Mouse (Mus musculus): ENCODE results near the gene Plekha6. TPM values are rescaled to one million over a fixed set of nuclear protein-coding genes. Genes with fewer than 3 reads are reported as not detected.

Gene Plekha6
- polyA plus RNA-seq, 1 experiment from 2014 or later = 27.4 TPM

- H3K4me1 ChIP-seq (replicated peaks) = peaks cover 58% of the 10 kb centered on the region
- ATAC-seq (ENCODE audit: low read depth) = no peak
Observed at GRCm38 (mm10) chr1:133224674-133225073, 60.7 kb downstream of the Plekha6 start.

GRCm38 (mm10) chr1:133225137-133225536 is 61.1 kb downstream of the Plekha6 start:
- 67% methylated on average over 3 of the region's 3 CpGs for WGBS
- Histone ChIP-seq H3K36me3 (no peaks in the 10 kb centered on the region), H3K4me2 (no peak overlapping the region), H3K4me3 (no peak overlapping the region), H3K4me1 (replicated peaks) (peaks cover 58% of the 10 kb centered on the region), H3K27ac (replicated peaks) (no peak overlapping the region), H3K27me3 (no peaks in the 10 kb centered on the region), H3K9ac (no peak overlapping the region), H3K9me3 (no peaks in the 10 kb centered on the region)
- ATAC-seq (ENCODE audit: low read depth) = no peak

More at GRCm38 (mm10) chr1:133224674-133225073, 60.7 kb downstream of the Plekha6 start:
- Histone ChIP-seq H3K27me3 (no peaks in the 10 kb centered on the region), H3K9ac (no peak overlapping the region), H3K4me3 (no peak overlapping the region), H3K27ac (replicated peaks) (no peak overlapping the region), H3K9me3 (no peaks in the 10 kb centered on the region), H3K36me3 (no peaks in the 10 kb centered on the region), H3K4me2 (no peak overlapping the region)

- H3K36me3 ChIP-seq = no peaks in the 10 kb centered on the region
Observed at GRCm38 (mm10) chr1:133225561-133225960, 61.6 kb downstream of the Plekha6 start.

GRCm38 (mm10) chr1:133225963-133226660 is 62.1 kb downstream of the Plekha6 start:
- H3K9ac ChIP-seq = 0 out of 2 replicates have a peak overlapping the region, but pooled peaks have one; percentile 43

More at GRCm38 (mm10) chr1:133225561-133225960, 61.6 kb downstream of the Plekha6 start:
- no peaks in the 10 kb centered on the region for H3K27me3 ChIP-seq
- no peak for ATAC-seq (ENCODE audit: low read depth)
- H3K9me3 ChIP-seq = no peaks in the 10 kb centered on the region
- 72% methylated on average over 2 of the region's 2 CpGs for WGBS
- no peak overlapping the region for H3K4me2 ChIP-seq
- peaks cover 58% of the 10 kb centered on the region for H3K4me1 ChIP-seq (replicated peaks)
- no peak overlapping the region for H3K27ac ChIP-seq (replicated peaks)
- H3K4me3 ChIP-seq = no peak overlapping the region
- no peak overlapping the region for H3K9ac ChIP-seq

GRCm38 (mm10) chr1:133226928-133227327 is 62.9 kb downstream of the Plekha6 start:
- peaks cover 56% of the 10 kb centered on the region for H3K4me1 ChIP-seq (replicated peaks)
- peak; percentile 51; the same call in 1 of the 2 replicates for ATAC-seq (ENCODE audit: low read depth)
- peak overlapping the region; percentile 67 for H3K27ac ChIP-seq (replicated peaks)
- H3K36me3 ChIP-seq = no peaks in the 10 kb centered on the region
- WGBS = 17% methylated on average over 9 of the region's 9 CpGs
- H3K27me3 ChIP-seq = no peaks in the 10 kb centered on the region
- H3K9me3 ChIP-seq = no peaks in the 10 kb centered on the region
- no peak overlapping the region for H3K4me3 ChIP-seq
- peak overlapping the region; percentile 43; the same call in 1 of the 2 replicates for H3K9ac ChIP-seq
- H3K4me2 ChIP-seq = 0 out of 2 replicates have a peak overlapping the region, but pooled peaks have one; percentile 1

More at GRCm38 (mm10) chr1:133225963-133226660, 62.1 kb downstream of the Plekha6 start:
- Histone ChIP-seq H3K36me3 (no peaks in the 10 kb centered on the region), H3K4me1 (replicated peaks) (peaks cover 58% of the 10 kb centered on the region), H3K9me3 (no peaks in the 10 kb centered on the region), H3K4me3 (no peak overlapping the region), H3K4me2 (no peak overlapping the region), H3K27me3 (no peaks in the 10 kb centered on the region), H3K27ac (replicated peaks) (peak overlapping the region; percentile 67)
- no peak for ATAC-seq (ENCODE audit: low read depth)
- 35% methylated on average over 9 of the region's 9 CpGs for WGBS

GRCm38 (mm10) chr1:133227378-133227777 is 63.4 kb downstream of the Plekha6 start:
- no peak for ATAC-seq (ENCODE audit: low read depth)
- peak overlapping the region; percentile 67 for H3K27ac ChIP-seq (replicated peaks)
- 0 out of 2 replicates have a peak overlapping the region, but pooled peaks have one; percentile 1 for H3K4me2 ChIP-seq
- WGBS = 44% methylated on average over 2 of the region's 2 CpGs
- H3K27me3 ChIP-seq = no peaks in the 10 kb centered on the region
- H3K9ac ChIP-seq = peak overlapping the region; percentile 43; the same call in 1 of the 2 replicates
- H3K4me3 ChIP-seq = no peak overlapping the region
- H3K4me1 ChIP-seq (replicated peaks) = peaks cover 52% of the 10 kb centered on the region
- no peaks in the 10 kb centered on the region for H3K9me3 ChIP-seq
- no peaks in the 10 kb centered on the region for H3K36me3 ChIP-seq

- Histone ChIP-seq H3K4me2 (no peak overlapping the region), H3K36me3 (no peaks in the 10 kb centered on the region), H3K27me3 (no peaks in the 10 kb centered on the region), H3K9ac (no peak overlapping the region), H3K4me3 (no peak overlapping the region), H3K4me1 (replicated peaks) (peaks cover 38% of the 10 kb centered on the region), H3K9me3 (no peaks in the 10 kb centered on the region), H3K27ac (replicated peaks) (no peak overlapping the region; the same call in 1 of the 2 replicates)
- 68% methylated on average over 9 of the region's 9 CpGs for WGBS
- no peak for ATAC-seq (ENCODE audit: low read depth)
Observed at GRCm38 (mm10) chr1:133228809-133229487, 64.9 kb downstream of the Plekha6 start.

- no peaks in the 10 kb centered on the region for H3K9me3 ChIP-seq
- no peak for ATAC-seq (ENCODE audit: low read depth)
- H3K9ac ChIP-seq = no peak overlapping the region
- H3K4me1 ChIP-seq (replicated peaks) = peaks cover 29% of the 10 kb centered on the region
- no peaks in the 10 kb centered on the region for H3K36me3 ChIP-seq
- H3K4me2 ChIP-seq = no peak overlapping the region
- no peak overlapping the region for H3K4me3 ChIP-seq
- no peaks in the 10 kb centered on the region for H3K27me3 ChIP-seq
- no peak overlapping the region for H3K27ac ChIP-seq (replicated peaks)
- WGBS = 95% methylated on average over 7 of the region's 7 CpGs
Observed at GRCm38 (mm10) chr1:133231523-133232193, 67.6 kb downstream of the Plekha6 start.

- H3K9ac ChIP-seq = no peak overlapping the region
- peaks cover 29% of the 10 kb centered on the region for H3K4me1 ChIP-seq (replicated peaks)
- peaks cover 4% of the 10 kb centered on the region; the same call in 1 of the 2 replicates for H3K36me3 ChIP-seq
- no peak for ATAC-seq (ENCODE audit: low read depth)
- H3K9me3 ChIP-seq = no peaks in the 10 kb centered on the region
- no peaks in the 10 kb centered on the region for H3K27me3 ChIP-seq
- H3K27ac ChIP-seq (replicated peaks) = no peak overlapping the region
- 66% methylated on average over 5 of the region's 5 CpGs for WGBS
- no peak overlapping the region for H3K4me2 ChIP-seq
- H3K4me3 ChIP-seq = no peak overlapping the region
Observed at GRCm38 (mm10) chr1:133235909-133236308, 71.9 kb downstream of the Plekha6 start.

- 30% methylated on average over 8 of the region's 8 CpGs for WGBS
- no peak for ATAC-seq (ENCODE audit: low read depth)
- no peak overlapping the region for H3K4me3 ChIP-seq
Observed at GRCm38 (mm10) chr1:133236693-133237440, 72.9 kb downstream of the Plekha6 start.

GRCm38 (mm10) chr1:133237670-133238069 is 73.7 kb downstream of the Plekha6 start:
- Histone ChIP-seq H3K4me1 (replicated peaks) (peaks cover 34% of the 10 kb centered on the region), H3K27me3 (no peaks in the 10 kb centered on the region), H3K36me3 (peaks cover 4% of the 10 kb centered on the region; the same call in 1 of the 2 replicates), H3K4me2 (no peak overlapping the region), H3K9ac (no peak overlapping the region), H3K27ac (replicated peaks) (no peak overlapping the region), H3K9me3 (no peaks in the 10 kb centered on the region), H3K4me3 (no peak overlapping the region)
- 25% methylated on average over 11 of the region's 11 CpGs for WGBS
- no peak for ATAC-seq (ENCODE audit: low read depth)

More at GRCm38 (mm10) chr1:133236693-133237440, 72.9 kb downstream of the Plekha6 start:
- Histone ChIP-seq H3K4me2 (no peak overlapping the region), H3K36me3 (peaks cover 4% of the 10 kb centered on the region; the same call in 1 of the 2 replicates), H3K9ac (0 out of 2 replicates have a peak overlapping the region, but pooled peaks have one; percentile 22), H3K9me3 (no peaks in the 10 kb centered on the region), H3K27ac (replicated peaks) (peak overlapping the region; percentile 54), H3K27me3 (no peaks in the 10 kb centered on the region), H3K4me1 (replicated peaks) (peaks cover 34% of the 10 kb centered on the region)

All from neural tube, embryonic 13.5 days (tissue).